Mouse (Mus musculus): ENCODE measurements around the gene Ldlrad1.

GRCm38 (mm10) chr4:107193841-107194240, 15.1 kb upstream of the Ldlrad1 start:
- TF ChIP-seq TCF12 (IDR thresholded peaks at IDR 0.05; ENCODE audit: insufficient read depth, poor library complexity, severe bottlenecking) (no peak), POLR2A (IDR thresholded peaks at IDR 0.05; ENCODE audit: insufficient read length, low read depth) (no peak), TCF3 (IDR thresholded peaks at IDR 0.05; ENCODE audit: insufficient read length, low read depth) (no peak), SRF (IDR thresholded peaks at IDR 0.05; ENCODE audit: control insufficient read depth, insufficient read length, low read depth) (no peak), USF1 (IDR thresholded peaks at IDR 0.05; ENCODE audit: low read depth) (no peak), MAX (IDR thresholded peaks at IDR 0.05; ENCODE audit: low read depth) (no peak)

Data from myocyte (in vitro differentiated cells).